Mouse (Mus musculus): Measurements from ENCODE around the gene Cyfip2.
A peak's percentile ranks its signal among the peaks of the same experiment; 100 is the strongest.

The Cyfip2 gene

DNA sequence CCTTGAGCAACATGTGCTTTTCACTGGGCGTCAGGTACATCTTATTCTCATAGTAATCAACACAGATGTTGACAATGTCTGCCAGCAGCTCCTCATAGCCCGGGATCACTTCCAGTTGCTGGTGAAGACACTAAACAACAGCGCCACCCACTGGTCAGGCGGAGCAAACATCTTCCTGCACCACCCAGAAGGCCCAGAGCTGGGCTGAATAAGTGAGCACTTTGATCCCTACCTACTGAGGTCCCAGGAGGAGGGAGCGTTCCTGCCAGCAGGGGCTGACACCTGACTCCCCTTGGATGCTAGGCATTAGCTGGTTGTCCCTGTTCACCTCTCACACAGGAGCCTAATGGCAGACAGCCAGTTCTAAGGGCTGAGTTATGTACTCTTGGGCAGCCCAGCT lies 35.9 kb downstream of the Cyfip2 start:
- peak; percentile 32 to 78 for DNase-seq (ENCODE audit: low spot score in 2 of 2)

GRCm38 (mm10) chr11:46276168-46276567 lies 36.5 kb downstream of the Cyfip2 start:
- DNase-seq (ENCODE audit: low spot score in 2 of 2) = no peak

- DNase-seq (ENCODE audit: low spot score in 2 of 2) = peak; percentile 52 to 89
Measured at GRCm38 (mm10) chr11:46275302-46275701, 37.4 kb downstream of the Cyfip2 start.

DNA sequence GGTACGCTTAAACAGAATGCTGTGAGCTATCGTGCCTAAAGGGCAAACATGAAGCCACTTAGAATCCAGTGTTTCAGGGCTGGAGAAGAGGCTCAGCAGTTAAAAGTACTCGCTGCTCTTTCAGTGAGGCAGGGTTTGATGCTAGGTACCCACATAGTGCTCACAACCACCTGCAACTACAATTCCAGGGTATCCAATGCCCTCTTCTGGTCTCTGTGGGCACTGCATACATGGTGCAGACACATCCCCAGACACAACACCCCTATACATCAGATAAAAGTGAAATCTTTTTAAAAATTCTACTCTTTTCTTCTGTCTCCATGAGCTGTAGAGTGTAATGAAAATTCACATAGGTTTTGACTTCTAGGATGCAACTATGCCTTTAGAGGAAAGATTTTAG lies 38.7 kb downstream of the Cyfip2 start:
- DNase-seq (ENCODE audit: low spot score in 2 of 2) = no peak

DNA sequence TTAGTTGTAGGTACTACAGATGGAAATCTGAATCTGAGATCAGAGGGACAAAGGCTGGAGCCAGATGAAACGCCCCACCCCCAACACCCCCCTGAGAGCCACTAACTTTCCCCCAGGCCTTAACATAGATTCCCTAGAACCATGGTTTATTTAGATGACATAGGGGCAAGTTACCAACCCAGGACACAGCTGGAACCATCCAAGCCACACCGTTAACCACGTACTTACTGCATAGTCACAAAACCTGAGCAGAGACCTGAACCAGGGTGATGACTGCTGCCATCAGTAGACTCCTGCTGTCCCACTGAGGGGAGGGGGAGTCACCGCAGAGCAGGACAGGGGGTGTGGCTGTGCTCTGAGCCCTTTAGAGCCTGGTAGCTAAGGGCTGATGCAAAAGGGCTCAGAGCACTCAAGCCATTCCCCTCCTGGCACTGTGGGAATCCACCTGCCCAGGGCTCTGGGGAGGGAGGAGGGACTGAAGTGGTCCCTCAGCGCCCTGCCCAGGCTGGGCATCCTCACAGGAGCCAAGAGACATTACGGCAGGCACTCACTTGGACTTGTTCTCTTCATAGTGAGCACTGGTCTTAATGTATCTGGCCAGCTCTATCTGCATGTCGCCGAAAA lies 40.5 kb downstream of the Cyfip2 start:
- DNase-seq (ENCODE audit: low spot score in 2 of 2) = no peak

- no peak for DNase-seq (ENCODE audit: low spot score in 2 of 2)
Measured at GRCm38 (mm10) chr11:46269893-46270292, 42.8 kb downstream of the Cyfip2 start.

DNA sequence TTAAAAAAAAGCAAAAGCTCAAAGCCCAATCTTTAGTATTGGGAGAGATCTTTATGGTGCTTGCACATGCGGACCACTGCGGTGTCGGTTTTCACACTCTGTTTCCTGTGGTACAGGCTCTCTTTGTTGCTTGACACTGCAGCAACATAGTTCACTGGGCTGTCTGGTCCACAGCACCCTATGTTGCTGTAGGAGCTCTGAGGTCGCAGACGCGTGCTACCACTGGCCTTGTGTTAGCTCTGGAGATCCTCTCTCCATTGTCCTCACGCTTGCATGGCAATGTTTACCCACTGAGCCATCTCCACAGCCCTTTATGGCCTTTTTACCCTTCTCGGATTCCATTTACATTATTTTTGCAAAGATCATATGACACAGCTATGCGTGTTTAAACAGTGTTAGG lies 43.3 kb downstream of the Cyfip2 start:
- DNase-seq (ENCODE audit: low spot score in 2 of 2) = no peak

DNA sequence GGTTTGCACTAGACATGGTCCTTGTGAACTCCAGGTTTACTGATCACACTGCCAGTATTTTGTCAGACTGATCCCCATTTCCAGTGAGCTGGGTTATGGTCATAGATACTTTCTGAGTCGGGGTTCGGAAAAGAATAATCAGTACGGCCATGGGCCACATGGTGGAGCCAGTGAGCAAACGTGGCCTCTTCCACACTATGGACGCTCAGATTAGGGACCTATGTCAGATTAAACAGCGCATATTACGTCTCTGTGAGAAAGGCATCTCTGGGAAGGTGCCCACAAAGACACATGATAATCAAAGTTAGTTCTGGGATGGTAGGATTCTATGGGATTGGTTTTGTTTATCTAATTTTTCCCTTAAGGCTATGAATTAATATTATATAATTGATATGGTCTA lies 43.7 kb downstream of the Cyfip2 start:
- peak; percentile 40 to 79 for DNase-seq (ENCODE audit: low spot score in 2 of 2)

- DNase-seq (ENCODE audit: low spot score in 2 of 2) = no peak
Measured at GRCm38 (mm10) chr11:46265031-46265786, 47.5 kb downstream of the Cyfip2 start.

- DNase-seq (ENCODE audit: low spot score in 2 of 2) = no peak
Measured at GRCm38 (mm10) chr11:46264584-46264983, 48.1 kb downstream of the Cyfip2 start.

GRCm38 (mm10) chr11:46263291-46263690 lies 49.4 kb downstream of the Cyfip2 start:
- DNase-seq (ENCODE audit: low spot score in 2 of 2) = no peak

GRCm38 (mm10) chr11:46262854-46263253 lies 49.8 kb downstream of the Cyfip2 start:
- DNase-seq (ENCODE audit: low spot score in 2 of 2) = no peak

DNA sequence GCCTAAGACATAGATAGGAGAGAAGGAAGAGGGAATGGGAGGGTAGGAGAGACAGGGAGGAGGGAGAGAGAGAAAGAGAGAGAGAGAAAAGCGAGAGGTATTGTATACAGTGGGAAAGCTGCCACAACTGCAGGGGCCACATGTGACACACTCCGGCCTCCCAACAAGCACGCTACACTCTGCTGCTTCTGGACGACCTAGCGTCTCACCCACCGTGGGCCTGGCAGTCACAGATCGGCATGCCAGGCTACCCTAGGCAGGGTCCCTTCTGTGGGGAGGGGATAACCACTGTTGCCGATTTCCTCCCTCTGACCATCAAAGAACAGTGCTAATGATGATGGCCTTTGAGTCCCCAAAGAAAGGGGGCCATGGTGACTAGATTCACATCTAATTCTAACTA lies 53.9 kb downstream of the Cyfip2 start:
- no peak for DNase-seq (ENCODE audit: low spot score in 2 of 2)

DNA sequence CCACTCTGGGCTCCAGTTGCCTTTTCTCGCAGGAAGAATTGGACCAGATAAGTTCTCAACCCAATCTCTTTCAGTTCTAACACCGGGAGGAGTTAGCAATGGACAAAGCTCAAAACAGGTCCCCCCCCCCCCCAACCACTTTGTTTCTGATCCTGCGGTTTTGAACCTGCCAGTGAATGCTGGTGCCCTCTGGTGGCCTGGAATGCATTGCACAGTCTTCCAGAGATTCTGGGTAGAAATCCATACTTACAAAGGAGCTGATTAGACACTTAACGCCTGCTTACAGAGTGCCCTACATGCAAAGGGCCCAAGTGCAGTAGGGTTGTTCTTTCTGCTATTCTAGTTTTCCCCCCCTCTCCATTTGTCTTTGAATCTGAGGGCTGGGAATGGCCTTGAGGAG lies 54.5 kb downstream of the Cyfip2 start:
- DNase-seq (ENCODE audit: low spot score in 2 of 2) = peak in 1 of 2 experiments; percentile 35

GRCm38 (mm10) chr11:46255291-46255690 lies 57.4 kb downstream of the Cyfip2 start:
- no peak for DNase-seq (ENCODE audit: low spot score in 2 of 2)

GRCm38 (mm10) chr11:46251994-46252393 lies 60.7 kb downstream of the Cyfip2 start:
- peak; percentile 48 to 79 for DNase-seq (ENCODE audit: low spot score in 2 of 2)

DNA sequence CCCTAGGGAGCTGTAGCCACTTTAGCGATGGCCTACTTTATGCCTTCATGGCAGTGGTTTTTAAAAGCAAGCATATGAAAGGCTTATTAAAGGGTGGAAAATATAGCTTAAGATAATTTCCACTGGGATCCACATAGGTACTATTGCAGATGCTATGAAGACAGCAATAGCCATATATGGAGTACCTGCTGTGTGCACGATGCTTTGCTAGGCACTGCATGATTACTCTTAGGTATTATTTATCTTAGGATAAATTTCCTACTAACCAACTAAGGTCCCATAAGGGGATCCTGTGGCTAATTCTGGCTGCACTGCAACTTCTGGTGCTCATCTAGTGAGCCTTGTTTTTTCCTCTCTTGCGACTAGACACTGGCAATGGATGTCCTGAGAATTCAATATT lies 64.3 kb downstream of the Cyfip2 start:
- no peak for DNase-seq (ENCODE audit: low spot score in 2 of 2)

- no peak for DNase-seq (ENCODE audit: low spot score in 2 of 2)
Measured at GRCm38 (mm10) chr11:46246393-46246792, 66.3 kb downstream of the Cyfip2 start.

- DNase-seq (ENCODE audit: low spot score in 2 of 2) = no peak
Measured at GRCm38 (mm10) chr11:46245926-46246325, 66.7 kb downstream of the Cyfip2 start.

GRCm38 (mm10) chr11:46244731-46245604 lies 67.7 kb downstream of the Cyfip2 start:
- DNase-seq (ENCODE audit: low spot score in 2 of 2) = no peak

DNA sequence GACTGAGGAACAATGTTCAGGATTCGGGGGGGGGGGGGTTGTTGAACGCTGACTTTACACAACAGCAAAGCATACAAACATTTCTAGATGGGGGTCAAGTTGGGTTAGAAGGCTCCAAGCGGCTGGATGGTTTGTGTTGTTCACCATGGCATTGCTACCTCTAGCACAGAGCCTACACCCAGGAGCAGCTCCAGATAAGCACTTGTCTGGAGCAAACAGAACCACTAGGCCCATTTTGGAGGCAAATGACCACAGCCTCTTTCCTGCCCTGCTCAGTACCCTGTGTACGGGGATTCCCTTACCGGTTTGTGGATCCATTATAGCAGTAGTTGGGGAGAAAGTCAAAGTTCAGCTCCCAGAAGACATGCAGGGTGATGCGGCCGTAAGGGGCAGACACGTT lies 70.7 kb downstream of the Cyfip2 start:
- no peak for DNase-seq (ENCODE audit: low spot score in 2 of 2)

- no peak for DNase-seq (ENCODE audit: low spot score in 2 of 2)
Measured at GRCm38 (mm10) chr11:46241150-46241673, 71.4 kb downstream of the Cyfip2 start.

Data from spleen, postnatal 10 days (tissue).